Mouse (Mus musculus): ENCODE measurements at regions not wholly inside any gene's neighbourhood (a gene's known extent, or its start where the extent isn't known, plus 50 kb on each side); places are given as distances from the start of the nearest gene placed in this dataset.
"Not testable (repeated sequence)": the region's sequence is repeated elsewhere in the genome, so short reads cannot be mapped to it uniquely, and the experiment has no call there.

- no peak for DNase-seq
Observed at GRCm38 (mm10) chr8:126081279-126081678, 86.3 kb downstream of the Kcnk1 start.

- no peak for DNase-seq
Observed at GRCm38 (mm10) chr8:126082827-126083226, 87.9 kb downstream of the Kcnk1 start.

- DNase-seq, result no peak
Observed at GRCm38 (mm10) chr8:126090772-126091171, 95.8 kb downstream of the Kcnk1 start.

GRCm38 (mm10) chr8:126094005-126094404 is 99.0 kb downstream of the Kcnk1 start:
- no peak for DNase-seq

GRCm38 (mm10) chr8:126096056-126096455 is 101.1 kb downstream of the Kcnk1 start:
- no peak for DNase-seq

- no peak for DNase-seq
Observed at GRCm38 (mm10) chr8:126096636-126097170, 101.7 kb downstream of the Kcnk1 start.

- DNase-seq, result no peak
Observed at GRCm38 (mm10) chr8:126098886-126099285, 103.9 kb downstream of the Kcnk1 start.

GRCm38 (mm10) chr8:126099889-126100288 is 104.9 kb downstream of the Kcnk1 start:
- no peak for DNase-seq

- DNase-seq, result no peak
Observed at GRCm38 (mm10) chr8:126105043-126105442, 110.1 kb downstream of the Kcnk1 start.

GRCm38 (mm10) chr8:126126041-126126440 is 131.1 kb downstream of the Kcnk1 start:
- DNase-seq, result no peak

GRCm38 (mm10) chr8:126132076-126132475 is 137.1 kb downstream of the Kcnk1 start:
- DNase-seq, result peak; percentile 56 to 60

- DNase-seq, result not testable (repeated sequence)
Observed at GRCm38 (mm10) chr8:126132918-126133317, 137.9 kb downstream of the Kcnk1 start.

- DNase-seq, result no peak
Observed at GRCm38 (mm10) chr8:126135100-126135499, 140.1 kb downstream of the Kcnk1 start.

GRCm38 (mm10) chr8:126135573-126135972 is 140.6 kb downstream of the Kcnk1 start:
- DNase-seq, result no peak

GRCm38 (mm10) chr8:126136946-126137345 is 142.0 kb downstream of the Kcnk1 start:
- DNase-seq, result no peak

- DNase-seq, result no peak
Observed at GRCm38 (mm10) chr8:126137452-126137851, 142.5 kb downstream of the Kcnk1 start.

GRCm38 (mm10) chr8:126138645-126139545 is 143.9 kb downstream of the Kcnk1 start:
- peak; percentile 54 to 65 for DNase-seq

- no peak for DNase-seq
Observed at GRCm38 (mm10) chr8:126139546-126139870, 144.5 kb downstream of the Kcnk1 start.

GRCm38 (mm10) chr8:126140998-126141397 is 146.0 kb downstream of the Kcnk1 start:
- DNase-seq, result no peak

GRCm38 (mm10) chr8:126151527-126151926 is 146.8 kb upstream of the Slc35f3 start:
- no peak for DNase-seq

- DNase-seq, result no peak
Observed at GRCm38 (mm10) chr8:126153955-126154354, 144.4 kb upstream of the Slc35f3 start.

GRCm38 (mm10) chr8:126157452-126158185 is 140.7 kb upstream of the Slc35f3 start:
- peak; percentile 57 to 69 for DNase-seq

- DNase-seq, result no peak
Observed at GRCm38 (mm10) chr8:126159485-126159884, 138.9 kb upstream of the Slc35f3 start.

All from kidney, postnatal 4 days (tissue).